Mouse (Mus musculus) stomach, embryonic 14.5 days (tissue): Measurements from ENCODE around the gene Ube2l6. TPM values are rescaled to one million over a fixed set of nuclear protein-coding genes. Genes with fewer than 3 reads are reported as not detected.

ENCODE experiments used
- ATAC-seq: fragments of 200-750 bp; cut with Nextera tagmentation; 2 replicates; pipeline ENCODE4 v1.8.0; 2017; ENCODE audit warnings: low read depth, moderate TSS enrichment; ENCODE audit not compliant: insufficient number of reproducible peaks, insufficient read depth, low FRiP score
- H3K27ac ChIP-seq: fragments of 300-500 bp; sonication (generic); 2 replicates; pipeline ENCODE4 v1.5.1; 2014; ENCODE audit warnings: mild to moderate bottlenecking, low read length, moderate library complexity, mixed read lengths
- H3K27me3 ChIP-seq: fragments of 300-500 bp; sonication (generic); 2 replicates; pipeline ENCODE4 v1.6.1; 2014; ENCODE audit warnings: low read length, control low read depth, mixed read lengths; ENCODE audit not compliant: control insufficient read depth, insufficient read depth
- H3K36me3 ChIP-seq: fragments of 300-500 bp; sonication (generic); 2 replicates; pipeline ENCODE4 v1.6.1; 2014; ENCODE audit warnings: mild to moderate bottlenecking, control low read depth, low read length, moderate library complexity, mixed read lengths; ENCODE audit not compliant: control insufficient read depth, insufficient read depth
- H3K4me1 ChIP-seq: fragments of 300-500 bp; sonication (generic); 2 replicates; pipeline ENCODE4 v1.6.1; 2014; ENCODE audit warnings: low read length, control low read depth, mixed read lengths; ENCODE audit not compliant: control insufficient read depth, insufficient read depth
- H3K4me2 ChIP-seq: fragments of 300-500 bp; sonication (generic); replicated peaks from 2 replicates; pipeline ENCODE4 v1.6.1; 2014; ENCODE audit warnings: low read depth, low read length, control low read depth
- H3K4me3 ChIP-seq: fragments of 300-500 bp; sonication (generic); 2 replicates; pipeline ENCODE4 v1.5.1; 2014; ENCODE audit warnings: low read depth, low read length, control low read depth
- H3K9ac ChIP-seq: fragments of 300-500 bp; sonication (generic); replicated peaks from 2 replicates; pipeline ENCODE4 v1.6.1; 2014; ENCODE audit warnings: low read depth, mild to moderate bottlenecking, control low read depth, low read length, moderate library complexity, mixed read lengths
- H3K9me3 ChIP-seq: fragments of 300-500 bp; sonication (generic); 2 replicates; pipeline ENCODE4 v1.6.1; 2016; ENCODE audit warnings: low read depth, low read length, control low read depth; ENCODE audit not compliant: control insufficient read depth
- WGBS: fragments of 180-500 bp; shearing (Covaris S2); extraction: QIAGEN DNeasy Blood & Tissue Kit; methylation state at CpG from one replicate; pipeline ENCODE4 v1.1.7; 2014; 5-methylcytosine and 5-hydroxymethylcytosine counted together
- polyA plus RNA-seq: library from polyadenylated mRNA; unstranded; fragments of >200 nt; fragmentation: Nextera tagmentation; extraction: Ambion mirVana; gene quantifications from 2 replicates; pipeline ENCODE4 v1.2.1, GENCODE M21; 2014

Ube2l6 gene
- polyA plus RNA-seq, 1 experiment from 2014 or later: 36.2 TPM

DNA sequence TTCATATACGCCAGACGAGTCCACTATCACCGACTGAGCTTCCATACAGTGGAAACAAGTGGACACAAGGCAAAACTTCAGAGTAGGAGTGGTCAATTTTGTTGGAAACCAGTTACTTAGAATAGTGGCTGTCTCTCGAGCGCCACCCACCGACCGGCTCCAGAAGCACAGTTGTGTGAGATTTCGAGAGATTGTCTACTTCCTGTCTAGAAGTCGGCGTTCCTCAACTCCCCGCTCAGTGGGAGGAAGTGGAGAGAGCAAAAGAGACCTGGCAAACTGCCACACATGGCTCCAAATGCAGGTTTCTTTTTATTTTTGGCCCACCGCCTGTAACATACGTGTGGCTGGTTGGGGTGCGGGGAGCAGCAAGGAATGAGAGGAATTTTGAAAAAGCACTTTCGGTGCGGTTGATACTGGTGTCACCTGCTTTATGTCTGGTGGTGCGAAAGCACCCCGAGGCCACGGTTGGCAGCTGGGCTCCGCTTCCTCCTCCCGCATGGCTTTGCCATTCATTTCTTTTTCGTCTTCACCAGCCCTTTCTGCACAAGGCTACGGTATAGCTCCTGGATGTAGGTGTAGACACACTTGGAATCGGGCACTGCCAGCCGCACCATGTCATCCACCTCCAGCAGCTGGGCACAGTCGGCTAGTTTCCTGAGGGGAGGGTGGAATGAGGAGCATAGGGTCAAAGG, 12.4 kb downstream of the Ube2l6 start:
- no peak overlapping the region for H3K9ac ChIP-seq
- H3K27me3 ChIP-seq: no peaks in the 10 kb centered on the region
- peak overlapping the region; percentile 12; the same call in 1 of the 2 replicates for H3K4me3 ChIP-seq
- no peaks in the 10 kb centered on the region for H3K9me3 ChIP-seq
- no peak overlapping the region for H3K27ac ChIP-seq
- WGBS: 29% methylated on average over 26 of the region's 26 CpGs
- peak; percentile 68; the same call in 1 of the 2 replicates for ATAC-seq
- no peaks in the 10 kb centered on the region for H3K4me1 ChIP-seq
- H3K4me2 ChIP-seq: peak overlapping the region; percentile 41
- H3K36me3 ChIP-seq: no peaks in the 10 kb centered on the region; the same call in 1 of the 2 replicates

- Histone ChIP-seq H3K9me3 (no peaks in the 10 kb centered on the region), H3K4me3 (no peak overlapping the region), H3K4me1 (no peaks in the 10 kb centered on the region), H3K27me3 (no peaks in the 10 kb centered on the region), H3K4me2 (no peak overlapping the region), H3K36me3 (no peaks in the 10 kb centered on the region; the same call in 1 of the 2 replicates), H3K9ac (no peak overlapping the region), H3K27ac (no peak overlapping the region)
- peak; percentile 67; the same call in 1 of the 2 replicates for ATAC-seq
- WGBS: 62% methylated on average over 7 of the region's 7 CpGs
Measured at GRCm38 (mm10) chr2:84811880-84812279, 13.3 kb downstream of the Ube2l6 start.

DNA sequence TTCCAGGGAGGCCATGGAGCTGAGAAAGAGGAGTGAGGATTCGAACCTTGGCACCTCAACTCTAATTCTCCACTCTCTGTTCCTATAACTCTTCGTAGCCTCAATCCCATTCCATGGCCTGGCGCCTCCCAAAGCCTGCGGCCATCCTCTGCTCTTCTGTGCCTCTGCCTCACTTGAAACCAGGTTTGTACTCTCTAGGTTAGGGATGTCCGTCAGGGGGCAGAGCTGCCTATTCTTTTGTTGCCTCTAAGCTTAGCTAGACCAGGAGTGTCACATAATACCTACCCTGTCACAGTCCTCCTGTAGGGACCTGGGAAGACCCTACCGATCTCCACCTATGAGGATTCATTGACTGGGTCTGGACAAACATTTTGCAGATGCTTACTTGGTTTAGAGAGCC, 14.0 kb downstream of the Ube2l6 start:
- no peaks in the 10 kb centered on the region for H3K4me1 ChIP-seq
- H3K4me2 ChIP-seq: no peak overlapping the region
- no peak overlapping the region for H3K4me3 ChIP-seq
- WGBS: 76% methylated on average over 6 of the region's 6 CpGs
- H3K27me3 ChIP-seq: no peaks in the 10 kb centered on the region
- no peaks in the 10 kb centered on the region; the same call in 1 of the 2 replicates for H3K36me3 ChIP-seq
- no peak overlapping the region for H3K9ac ChIP-seq
- no peak overlapping the region for H3K27ac ChIP-seq
- no peaks in the 10 kb centered on the region for H3K9me3 ChIP-seq
- no peak for ATAC-seq

GRCm38 (mm10) chr2:84819861-84820260, 21.2 kb downstream of the Ube2l6 start:
- Histone ChIP-seq H3K27ac (no peak overlapping the region), H3K4me2 (no peak overlapping the region), H3K9me3 (no peaks in the 10 kb centered on the region), H3K36me3 (no peaks in the 10 kb centered on the region), H3K4me3 (no peak overlapping the region), H3K4me1 (no peaks in the 10 kb centered on the region), H3K27me3 (no peaks in the 10 kb centered on the region), H3K9ac (no peak overlapping the region)
- 59% methylated on average over 3 of the region's 3 CpGs for WGBS
- ATAC-seq: no peak

GRCm38 (mm10) chr2:84822552-84822951, 23.9 kb downstream of the Ube2l6 start, which contains the start of gene Smtnl1:
TSS of gene Smtnl1 (minus strand) at chr2:84822652.
- Histone ChIP-seq H3K9ac (no peak within 1 kb of the TSS), H3K36me3 (no peaks in the 10 kb centered on the region), H3K4me2 (no peak within 1 kb of the TSS), H3K9me3 (no peaks in the 10 kb centered on the region), H3K4me3 (no peak within 1 kb of the TSS), H3K4me1 (0 out of 2 replicates have a peak, but pooled peaks cover 1% of the 10 kb centered on the region), H3K27me3 (no peaks in the 10 kb centered on the region), H3K27ac (no peak within 1 kb of the TSS)
- no peak for ATAC-seq
- WGBS: 45% methylated on average over 13 of the region's 13 CpGs

GRCm38 (mm10) chr2:84823237-84823636, 24.6 kb downstream of the Ube2l6 start:
- H3K9me3 ChIP-seq: no peaks in the 10 kb centered on the region
- H3K4me3 ChIP-seq: no peak overlapping the region
- H3K4me2 ChIP-seq: no peak overlapping the region
- H3K27me3 ChIP-seq: no peaks in the 10 kb centered on the region
- 36% methylated on average over 2 of the region's 2 CpGs for WGBS
- H3K9ac ChIP-seq: no peak overlapping the region
- no peak for ATAC-seq
- no peaks in the 10 kb centered on the region for H3K36me3 ChIP-seq
- H3K4me1 ChIP-seq: 0 out of 2 replicates have a peak, but pooled peaks cover 4% of the 10 kb centered on the region
- H3K27ac ChIP-seq: no peak overlapping the region

- H3K9ac ChIP-seq: peak within 1 kb of the TSS; percentile 63
- peak within 1 kb of the TSS; percentile 97 for H3K4me2 ChIP-seq
- no peaks in the 10 kb centered on the region for H3K27me3 ChIP-seq
- H3K4me3 ChIP-seq: peak within 1 kb of the TSS; percentile 90
- H3K9me3 ChIP-seq: no peaks in the 10 kb centered on the region
- 0 out of 2 replicates have a peak, but pooled peaks cover 4% of the 10 kb centered on the region for H3K4me1 ChIP-seq
- H3K27ac ChIP-seq: peak within 1 kb of the TSS; percentile 39
- ATAC-seq: peak; percentile 88
- no peaks in the 10 kb centered on the region for H3K36me3 ChIP-seq
- WGBS: under 1% methylated on average over 34 of the region's 34 CpGs
Measured at GRCm38 (mm10) chr2:84826488-84827282, 28.1 kb downstream of the Ube2l6 start, which contains the start of gene Timm10. TSS of gene Timm10 (plus strand) at chr2:84826997.

DNA sequence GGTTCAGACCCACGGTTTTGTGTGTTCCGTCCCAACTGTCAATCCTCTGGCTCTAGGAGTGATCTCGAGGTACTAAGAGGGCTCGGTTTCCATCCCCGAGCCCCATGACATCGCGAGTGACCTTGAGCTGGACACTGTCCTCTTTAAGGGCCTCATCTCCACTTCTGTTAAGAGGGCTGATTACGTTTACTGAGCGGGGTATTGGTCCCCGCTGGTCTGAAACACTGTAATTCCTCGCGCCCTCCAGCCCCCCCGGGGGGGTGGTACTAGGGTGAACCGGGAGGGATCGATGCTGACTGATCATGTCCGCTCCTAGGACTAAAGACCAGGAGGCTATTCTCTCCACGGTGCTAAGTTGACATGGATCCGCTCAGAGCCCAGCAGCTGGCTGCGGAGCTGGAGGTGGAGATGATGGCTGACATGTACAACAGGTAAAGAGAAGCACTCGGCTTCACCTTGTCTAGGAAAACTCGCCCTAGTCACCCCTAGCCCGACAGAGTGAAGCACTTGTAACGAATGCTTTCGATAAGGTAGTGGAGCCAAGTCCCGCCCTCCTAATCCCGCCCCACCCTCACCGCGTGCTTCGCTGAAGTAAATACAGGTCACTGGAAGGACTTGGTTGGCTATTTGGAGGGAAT, 28.8 kb downstream of the Ube2l6 start:
- Histone ChIP-seq H3K4me2 (peak overlapping the region; percentile 97), H3K4me1 (0 out of 2 replicates have a peak, but pooled peaks cover 10% of the 10 kb centered on the region), H3K9me3 (no peaks in the 10 kb centered on the region), H3K9ac (peak overlapping the region; percentile 63), H3K4me3 (peak overlapping the region; percentile 90), H3K27ac (peak overlapping the region; percentile 39), H3K36me3 (no peaks in the 10 kb centered on the region), H3K27me3 (no peaks in the 10 kb centered on the region)
- ATAC-seq: peak; percentile 20; the same call in 1 of the 2 replicates
- WGBS: 1% methylated on average over 29 of the region's 29 CpGs
